Comparison of ENCODE assay signal across 13 mouse cellular contexts in the genomic region with DNA sequence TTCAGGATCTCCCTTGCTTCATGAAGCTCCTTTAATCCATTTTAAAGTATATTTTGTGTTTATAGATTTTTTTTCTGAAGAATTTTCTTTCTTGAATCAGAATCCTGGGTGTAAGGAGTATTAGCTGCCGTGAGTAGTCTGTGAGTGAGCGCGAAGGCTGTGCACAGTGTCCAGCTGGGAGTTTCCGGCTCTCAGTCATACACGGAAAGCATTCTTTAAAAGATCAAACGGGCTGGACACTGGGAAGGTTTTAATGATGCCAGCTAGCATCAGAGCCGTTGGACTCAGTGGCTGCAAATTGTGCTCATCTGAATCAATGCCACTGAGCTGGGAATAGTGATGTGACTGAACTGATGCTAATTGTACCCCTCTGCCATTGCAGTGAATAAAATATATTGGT.
A peak's percentile ranks its signal among the peaks of the same experiment; 100 is the strongest.
DNase-seq lines count a peak whose midpoint lies in the region; ATAC-seq lines count a peak whose summit lies in the region.
"Had no signal": no experiment of that assay in that cellular context is flagged by ENCODE, and none has a peak within 500 bp of the region (broad histone marks: within the 10 kb centered on the region; RNA-seq: fewer than 3 reads in every experiment).

No protein-coding gene starts in this region.

- H3K4me1 ChIP-seq in kidney, embryonic 16.5 days (ENCODE audit: insufficient read depth, low read length) = no peaks in the 10 kb centered on the region
- peaks cover 26% of the 10 kb centered on the region for H3K4me1 ChIP-seq in forebrain, embryonic 13.5 days
- peaks cover 16% of the 10 kb centered on the region for H3K4me1 ChIP-seq in midbrain, embryonic 11.5 days (ENCODE audit: control insufficient read depth, insufficient read depth, low read length)
- H3K4me1 ChIP-seq: heart, embryonic 15.5 days had no signal

- H3K4me2 ChIP-seq in kidney, embryonic 16.5 days (replicated peaks; ENCODE audit: low read depth, low read length) = no peak overlapping the region
- peak overlapping the region; percentile 2; the same call in 1 of the 2 replicates for H3K4me2 ChIP-seq in forebrain, embryonic 13.5 days
- H3K4me2 ChIP-seq in midbrain, embryonic 11.5 days = no peak overlapping the region
- H3K4me2 ChIP-seq: heart, embryonic 15.5 days; neural tube, embryonic 12.5 days had no signal

- no peaks in the 10 kb centered on the region for H3K9me3 ChIP-seq in kidney, embryonic 16.5 days (ENCODE audit: low read length)
- H3K9me3 ChIP-seq in forebrain, embryonic 13.5 days (replicated peaks) = no peaks in the 10 kb centered on the region
- H3K9me3 ChIP-seq in midbrain, embryonic 11.5 days (ENCODE audit: control insufficient read depth, low read length) = no peaks in the 10 kb centered on the region
- H3K9me3 ChIP-seq: heart, embryonic 15.5 days; neural tube, embryonic 12.5 days had no signal

- no peak overlapping the region for H3K9ac ChIP-seq in kidney, embryonic 16.5 days (replicated peaks; ENCODE audit: low read length)
- H3K9ac ChIP-seq in forebrain, embryonic 13.5 days = 0 out of 2 replicates have a peak overlapping the region, but pooled peaks have one; percentile 21
- H3K9ac ChIP-seq in midbrain, embryonic 11.5 days (ENCODE audit: low read length) = no peak overlapping the region
- H3K9ac ChIP-seq: heart, embryonic 15.5 days; neural tube, embryonic 12.5 days had no signal

- H3K36me3 ChIP-seq in kidney, embryonic 16.5 days (ENCODE audit: insufficient read depth, low read length) = no peaks in the 10 kb centered on the region
- no peaks in the 10 kb centered on the region for H3K36me3 ChIP-seq in forebrain, embryonic 13.5 days (ENCODE audit: poor library complexity, severe bottlenecking)
- H3K36me3 ChIP-seq in midbrain, embryonic 11.5 days (ENCODE audit: control insufficient read depth, insufficient read depth, low read length) = no peaks in the 10 kb centered on the region
- H3K36me3 ChIP-seq: heart, embryonic 15.5 days; neural tube, embryonic 12.5 days had no signal

- DNase-seq in adrenal gland, adult (ENCODE audit: inconsistent age in 2 of 2, low spot score in 1 of 2) = peak; percentile 10 to 63
- no peak for DNase-seq in adrenal gland, postnatal 25 days
- peak; percentile 11 for DNase-seq in kidney, postnatal 10 days
- peak; percentile 82 for DNase-seq in midbrain, embryonic 11.5 days (ENCODE audit: low spot score, missing footprints)
- DNase-seq in kidney, adult 18-20 months = no peak
- DNase-seq: gastrocnemius, postnatal 10 days; layer of hippocampus, adult 9-11 months had no signal

- H3K4me3 ChIP-seq in kidney, embryonic 16.5 days (ENCODE audit: low read length) = no peak overlapping the region
- H3K4me3 ChIP-seq in forebrain, embryonic 13.5 days = no peak overlapping the region
- H3K4me3 ChIP-seq in midbrain, embryonic 11.5 days (ENCODE audit: low read depth, low read length) = no peak overlapping the region
- H3K4me3 ChIP-seq: heart, embryonic 15.5 days; neural tube, embryonic 12.5 days had no signal

- no peak overlapping the region for H3K27ac ChIP-seq in kidney, embryonic 16.5 days (ENCODE audit: low read length)
- peak overlapping the region; percentile 44; the same call in 1 of the 2 replicates for H3K27ac ChIP-seq in forebrain, embryonic 13.5 days
- no peak overlapping the region for H3K27ac ChIP-seq in midbrain, embryonic 11.5 days (ENCODE audit: low read depth, low read length)
- H3K27ac ChIP-seq: heart, embryonic 15.5 days; neural tube, embryonic 12.5 days had no signal

- 49% methylated on average over 7 of the region's 7 CpGs for WGBS in kidney, embryonic 16.5 days
- WGBS in forebrain, embryonic 13.5 days = 6% methylated on average over 7 of the region's 7 CpGs
- 28% methylated on average over 7 of the region's 7 CpGs for WGBS in midbrain, embryonic 11.5 days

- ATAC-seq in kidney, embryonic 16.5 days (ENCODE audit: low FRiP score, low TSS enrichment) = no peak
- peak; percentile 65; the same call in 1 of the 2 replicates for ATAC-seq in forebrain, embryonic 13.5 days
- ATAC-seq in midbrain, embryonic 11.5 days (ENCODE audit: low FRiP score) = peak; percentile 55; the same call in 1 of the 2 replicates
- ATAC-seq in megakaryocyte, adult 5-6 weeks (ENCODE audit: poor library complexity, severe bottlenecking) = no peak
- ATAC-seq: intestine, postnatal 0 days had no signal

- H3K27me3 ChIP-seq in kidney, embryonic 16.5 days (ENCODE audit: insufficient read depth, low read length) = no peaks in the 10 kb centered on the region
- H3K27me3 ChIP-seq in forebrain, embryonic 13.5 days = no peaks in the 10 kb centered on the region
- no peaks in the 10 kb centered on the region for H3K27me3 ChIP-seq in midbrain, embryonic 11.5 days (ENCODE audit: control insufficient read depth, insufficient read depth, low read length)
- H3K27me3 ChIP-seq: heart, embryonic 15.5 days; neural tube, embryonic 12.5 days had no signal

Comparison
In these comparisons a context has a peak if more than half of its experiments do, and no peak if none do; other contexts are left out.
1. DNase-seq: peak in adrenal gland, adult (2 of 2), kidney, postnatal 10 days (single experiment) and midbrain, embryonic 11.5 days (single experiment); none in adrenal gland, postnatal 25 days (single experiment) and kidney, adult 18-20 months (single experiment).
2. ATAC-seq: peak in forebrain, embryonic 13.5 days (single experiment) and midbrain, embryonic 11.5 days (single experiment); none in kidney, embryonic 16.5 days (single experiment) and megakaryocyte, adult 5-6 weeks (single experiment).